Mouse (Mus musculus) T-helper 17 cell (primary cell): ENCODE measurements around the gene Ogt.

Source experiments
- in situ Hi-C, 2 experiments: fragments of 300-600 bp; cut with MboI, MseI; formaldehyde crosslinking; loops; 1 replicate in 1 of 2; 2 replicates in 1 of 2; pipeline ENCODE4 v1.15.1; 2025; ENCODE audit warnings: high pct_unique_total_duplicates in 2 of 2

Ogt gene

DNA sequence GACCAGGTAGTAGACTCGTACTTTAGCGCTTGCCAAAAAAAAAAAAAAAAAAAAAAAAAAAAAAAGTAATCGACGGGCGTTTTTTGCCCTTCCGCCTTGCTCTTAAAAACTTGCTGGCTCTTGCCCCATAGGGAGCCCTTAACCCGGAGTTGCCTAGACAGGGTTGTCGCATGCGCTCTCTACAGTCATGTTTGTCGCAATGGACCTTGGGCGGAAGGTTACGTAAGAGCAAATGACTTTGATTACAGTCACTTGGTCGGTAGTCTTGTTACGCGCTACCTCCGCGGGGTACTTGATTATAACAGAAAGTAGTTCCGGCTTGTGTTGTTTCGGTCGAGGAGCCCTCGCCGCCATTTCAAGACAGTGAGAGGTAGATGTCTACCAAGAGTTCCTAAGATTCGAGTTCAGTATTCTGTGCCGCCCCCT is at the start of gene Ogt:
TSS of gene Ogt (plus strand) at position 320 of the 426 bp plus-strand sequence.
- in situ Hi-C loops, result no loop called here

DNA sequence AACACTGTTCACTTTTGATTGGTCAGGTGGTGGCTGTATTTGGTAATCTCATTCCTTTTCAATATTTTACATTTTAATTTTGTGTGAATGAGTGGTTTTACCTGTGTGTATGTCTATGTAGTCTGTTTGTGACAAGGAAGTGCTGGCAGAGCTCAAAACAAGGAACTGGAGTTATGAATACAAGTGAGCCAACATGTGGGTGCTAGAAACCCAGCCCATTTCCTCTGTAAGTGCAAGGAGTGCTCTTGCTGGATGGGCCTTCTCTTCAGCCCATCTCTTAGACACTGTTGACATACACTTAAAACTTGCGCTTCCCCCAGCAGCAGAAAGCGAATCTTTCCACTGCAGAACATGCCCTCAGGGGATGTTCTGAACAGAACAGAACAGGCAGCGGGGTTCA is 23.7 kb upstream of the Ogt start:
- in situ Hi-C loops, result no loop called here

DNA sequence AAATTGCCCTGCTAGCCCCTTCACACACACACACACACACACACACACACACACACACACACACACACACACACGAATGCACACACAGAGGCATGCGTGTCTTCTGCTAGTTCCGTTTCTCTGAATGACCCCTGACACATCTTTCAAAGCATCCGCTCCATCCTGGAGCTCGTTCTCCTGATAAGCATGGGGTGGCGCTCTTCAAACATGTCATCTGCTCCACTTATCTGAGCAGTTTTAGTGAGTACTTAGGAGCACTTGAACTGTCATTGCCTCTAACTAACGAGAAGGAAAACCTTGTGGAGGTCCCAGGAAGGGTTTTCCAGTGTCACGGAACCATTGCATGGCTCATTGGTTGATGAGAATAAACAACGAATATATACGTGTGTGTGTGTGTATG is 22.0 kb upstream of the Ogt start:
- in situ Hi-C loops, result no loop called here

DNA sequence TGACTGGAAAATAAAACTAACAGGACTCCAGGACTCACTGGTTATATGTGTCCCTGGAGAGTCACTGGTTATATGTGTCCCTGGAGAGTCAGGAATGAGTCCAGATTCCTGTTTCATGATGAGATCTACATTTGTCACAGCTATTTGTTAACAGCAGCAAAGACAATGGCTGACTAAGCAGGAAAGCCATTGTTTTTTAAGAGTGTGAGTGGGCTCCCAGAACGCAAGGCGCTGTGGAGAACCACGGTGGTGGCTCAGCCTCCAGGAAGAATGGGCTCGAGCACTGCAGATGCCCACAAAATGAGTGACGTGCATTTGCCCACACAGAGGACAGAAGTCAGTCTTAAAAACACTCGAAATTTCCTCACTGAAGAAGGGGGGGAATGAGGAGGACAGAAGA is 19.5 kb upstream of the Ogt start:
- in situ Hi-C loops, result no loop called here

DNA sequence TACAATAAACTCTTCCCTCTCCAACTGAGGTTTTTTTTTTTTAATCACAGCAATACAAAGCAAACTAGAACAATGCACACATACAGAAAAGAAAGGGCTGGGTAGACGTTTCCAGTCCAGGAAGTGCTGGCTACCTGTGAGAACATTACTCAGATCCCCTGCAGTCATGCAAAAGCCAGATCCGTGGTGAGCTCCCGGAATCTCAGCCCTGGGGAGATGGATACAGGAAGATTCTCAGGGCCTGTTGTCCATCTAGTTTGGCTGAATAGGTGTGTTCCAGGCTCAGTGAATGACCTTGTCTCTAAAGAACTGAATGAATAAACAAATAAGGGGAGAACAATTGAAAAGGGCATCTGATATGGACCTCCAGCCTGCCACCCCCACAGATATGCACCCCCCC is 17.3 kb upstream of the Ogt start:
- in situ Hi-C loops, result no loop called here

DNA sequence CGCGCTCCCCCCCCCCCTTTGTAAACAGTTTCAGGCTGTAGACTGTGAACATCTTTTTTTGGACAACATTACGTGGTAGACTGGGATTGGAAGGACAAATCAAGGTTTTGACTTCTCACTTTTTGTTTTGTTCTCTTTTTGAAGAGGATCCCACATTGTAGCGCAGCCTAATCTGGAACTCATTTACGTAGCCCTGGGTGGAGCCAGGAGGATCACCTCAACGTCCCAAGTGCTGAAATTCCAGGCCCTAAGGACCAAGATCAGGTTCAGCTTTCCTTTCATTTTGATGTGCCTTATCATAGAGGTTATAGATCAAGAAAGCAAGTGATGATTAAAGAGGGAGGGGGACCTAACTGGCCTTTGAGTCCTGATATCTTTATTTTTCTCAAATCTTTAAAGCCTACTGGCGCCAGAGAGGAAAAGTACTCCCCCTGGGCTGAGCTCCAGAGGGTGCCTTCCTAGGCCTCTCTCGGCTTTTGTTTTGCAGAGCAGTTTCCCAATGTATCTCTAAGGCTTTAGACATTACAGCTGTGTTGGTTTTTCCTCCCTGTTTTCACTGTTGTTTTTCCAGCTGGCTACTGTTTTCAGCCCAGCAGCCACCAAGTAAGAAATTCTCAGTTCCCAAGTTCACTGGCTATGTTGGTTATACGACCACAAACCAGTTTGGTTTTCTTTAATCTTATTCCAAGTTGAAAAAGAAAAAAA is 2.9 kb upstream of the Ogt start:
- in situ Hi-C loops, result no loop called here

DNA sequence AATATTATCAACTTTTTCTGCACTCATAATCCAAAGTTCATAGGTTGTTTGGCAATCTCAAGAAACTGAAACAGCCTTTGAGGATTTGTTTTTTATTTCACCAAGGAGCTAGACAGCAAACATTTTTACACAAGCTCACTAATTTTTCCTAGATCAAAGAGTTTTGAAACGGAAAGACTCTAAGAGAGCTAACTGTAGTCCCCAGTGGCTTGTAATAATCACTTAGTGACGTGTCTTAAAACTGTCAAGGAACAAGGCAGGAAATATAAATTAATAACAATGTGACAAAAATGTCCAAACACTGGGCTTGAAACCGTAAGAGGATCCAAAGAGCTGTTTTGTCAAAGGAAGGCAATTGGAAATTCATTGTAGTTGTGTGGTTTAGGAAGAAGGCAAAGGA is 1.0 kb upstream of the Ogt start:
- in situ Hi-C loops, result no loop called here

DNA sequence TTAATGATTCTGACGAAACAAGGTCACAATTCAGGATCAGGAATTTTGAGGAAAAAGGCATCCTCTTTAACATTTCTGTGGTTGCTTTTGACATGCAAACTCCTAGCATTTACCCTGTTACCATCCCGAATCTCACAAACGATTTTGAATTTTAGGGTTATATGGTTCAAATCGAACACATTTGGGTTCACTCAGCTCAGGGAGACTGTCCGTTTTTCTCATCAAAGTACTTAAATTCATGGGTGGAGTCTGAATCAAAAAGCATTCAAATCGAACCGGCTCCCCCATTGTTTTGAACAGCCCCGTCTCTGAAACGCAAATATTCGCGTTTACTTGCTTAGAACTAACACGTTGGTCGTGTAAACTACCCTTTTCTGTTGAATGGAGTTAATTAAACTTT is 554 bp upstream of the Ogt start:
- in situ Hi-C loops, result no loop called here

DNA sequence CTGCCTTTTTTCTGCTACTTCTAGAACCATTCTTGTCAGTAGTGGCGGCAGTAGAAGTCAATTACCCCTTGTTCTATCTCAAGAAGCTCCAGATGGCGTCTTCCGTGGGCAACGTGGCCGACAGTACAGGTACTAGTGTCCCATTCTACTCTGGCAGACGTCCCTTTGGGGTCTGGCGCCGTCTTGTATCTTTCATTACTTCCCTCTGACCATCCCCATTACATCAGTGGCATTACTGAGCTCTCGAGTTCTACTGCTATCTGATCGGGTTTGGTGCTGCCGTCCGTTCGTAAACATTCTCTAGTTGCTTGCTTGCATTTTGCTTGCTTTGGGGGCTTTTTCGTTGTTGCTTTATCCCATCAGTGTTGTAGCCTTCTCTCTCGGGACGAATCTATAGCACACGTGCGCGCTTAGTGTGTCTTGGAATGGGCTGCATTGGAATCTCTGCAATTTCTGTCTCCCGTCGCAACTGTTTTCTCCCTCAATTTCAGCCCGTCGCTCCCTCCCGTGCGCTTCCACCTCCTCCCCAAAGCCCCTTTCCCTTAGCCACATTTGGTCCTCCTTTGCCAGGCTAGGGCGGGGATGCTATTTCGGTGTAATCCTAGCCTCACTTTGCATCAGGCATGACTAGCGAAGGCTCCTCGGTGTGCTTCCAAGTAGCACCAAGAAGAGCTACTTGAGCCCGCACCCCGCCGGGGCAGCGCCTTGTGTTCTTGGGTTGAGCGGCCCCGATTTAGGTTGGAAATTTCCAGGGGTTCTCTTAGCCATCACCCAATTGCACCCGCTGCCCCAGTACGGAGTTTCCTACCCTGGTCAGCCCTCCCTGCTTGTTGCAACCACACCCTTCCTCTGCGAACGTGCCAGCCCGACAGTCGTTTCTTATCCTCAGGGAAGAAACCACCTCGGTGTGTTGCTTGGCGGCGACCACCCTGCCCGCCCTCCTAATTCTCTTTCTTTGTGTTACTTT is 617 bp downstream of the Ogt start:
- in situ Hi-C loops, result no loop called here

DNA sequence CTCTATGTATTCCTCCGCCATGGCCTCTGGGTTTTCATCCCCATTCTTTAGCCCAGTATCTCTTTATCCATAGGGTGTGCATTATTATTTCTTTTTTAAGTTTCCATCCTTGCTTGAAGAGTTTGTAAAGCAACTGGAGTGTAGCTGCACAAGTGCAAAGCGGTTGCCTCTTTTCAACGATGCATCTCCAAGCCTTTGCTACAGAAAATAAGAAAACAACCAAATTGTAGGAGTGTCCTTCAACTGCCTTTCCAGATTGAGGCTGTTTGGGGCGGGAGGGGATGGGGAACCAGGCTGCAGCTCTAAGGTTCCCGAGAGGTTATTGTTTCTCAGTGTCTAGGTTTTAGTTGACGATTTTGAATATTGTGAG is 1.3 kb downstream of the Ogt start:
- in situ Hi-C loops, result no loop called here

DNA sequence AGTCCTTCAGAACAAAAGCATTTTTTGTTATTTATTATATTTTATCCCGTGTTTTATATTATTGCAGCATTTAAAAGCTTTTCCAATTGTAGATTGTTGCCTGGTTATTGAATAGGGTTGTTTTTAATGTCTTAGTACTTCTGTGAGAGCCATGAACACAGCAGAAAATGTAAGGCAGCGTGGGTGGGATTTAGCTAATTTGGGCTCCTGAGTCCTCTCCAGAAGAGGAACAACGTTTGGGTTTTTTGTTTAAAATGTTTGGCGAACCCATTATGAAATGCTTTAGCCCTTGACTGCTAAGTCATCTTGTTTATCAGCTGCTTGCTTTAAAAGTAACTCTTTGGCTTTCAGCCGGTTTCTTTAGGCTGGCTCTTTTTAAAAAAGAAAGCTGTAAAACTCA is 2.2 kb downstream of the Ogt start:
- in situ Hi-C loops, result no loop called here

DNA sequence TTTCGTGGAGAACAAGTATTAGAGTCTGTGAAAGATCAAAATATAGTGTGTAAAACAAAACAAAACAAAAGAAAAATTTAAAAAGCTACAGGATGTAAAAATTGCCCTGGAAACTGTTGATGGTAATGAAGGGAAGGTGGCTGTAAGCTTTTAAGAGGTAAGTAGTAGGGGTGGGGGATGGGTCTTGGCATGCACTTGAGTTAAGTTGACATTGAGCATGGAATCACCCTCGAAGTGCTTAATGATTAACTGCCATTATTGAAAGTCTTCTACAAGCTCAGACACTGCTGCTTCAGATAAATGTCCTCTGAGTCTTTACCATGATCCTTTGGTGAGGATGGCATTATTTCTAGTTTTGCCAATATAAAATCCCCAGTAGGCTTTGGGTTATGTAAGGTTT is 5.4 kb downstream of the Ogt start:
- in situ Hi-C loops, result no loop called here

DNA sequence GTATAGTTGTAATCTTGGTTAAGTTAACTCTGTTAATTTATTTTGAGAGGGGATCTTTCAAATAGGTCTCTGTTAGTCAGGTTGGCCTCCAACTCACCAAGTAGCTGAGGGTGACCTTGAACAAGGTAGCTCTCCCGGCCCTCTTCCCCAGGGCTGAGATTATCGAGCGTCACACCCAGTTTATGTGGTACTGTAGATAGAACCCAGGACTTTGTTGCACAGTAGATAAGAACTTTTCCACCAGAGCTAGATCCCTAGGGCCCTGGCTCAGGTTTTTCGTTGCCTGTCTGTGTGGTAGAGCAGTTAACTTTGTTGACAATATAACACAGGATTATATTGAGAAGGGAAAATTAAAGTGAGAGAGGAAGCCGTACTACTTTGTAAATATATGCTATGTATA is 6.8 kb downstream of the Ogt start:
- in situ Hi-C loops, result no loop called here

DNA sequence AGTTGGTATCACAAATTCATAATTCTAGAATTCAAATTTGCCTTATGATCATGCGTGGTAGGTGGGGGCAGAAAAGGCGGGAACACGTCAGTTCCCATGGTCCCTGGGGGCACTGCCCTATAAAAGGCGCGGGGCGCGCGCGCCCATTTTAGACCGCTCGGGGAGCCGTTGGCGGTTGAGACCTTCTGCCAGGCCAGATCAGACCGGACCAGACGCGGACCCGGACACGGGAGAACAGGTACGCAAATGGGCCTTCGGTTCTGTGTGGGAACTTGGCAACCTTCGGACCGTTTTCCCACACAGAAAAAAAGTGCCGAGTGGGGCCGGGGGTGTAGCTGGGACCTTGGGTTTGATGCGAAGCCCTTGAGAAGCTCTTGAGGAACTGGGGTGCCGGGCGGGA is 55.8 kb downstream of the Ogt start:
- in situ Hi-C loops, result loop anchor here in 1 of 2 experiments (5.0 kb wide), 1 partner anchor 67 kb away; no protein-coding TSS in a partner anchor

DNA sequence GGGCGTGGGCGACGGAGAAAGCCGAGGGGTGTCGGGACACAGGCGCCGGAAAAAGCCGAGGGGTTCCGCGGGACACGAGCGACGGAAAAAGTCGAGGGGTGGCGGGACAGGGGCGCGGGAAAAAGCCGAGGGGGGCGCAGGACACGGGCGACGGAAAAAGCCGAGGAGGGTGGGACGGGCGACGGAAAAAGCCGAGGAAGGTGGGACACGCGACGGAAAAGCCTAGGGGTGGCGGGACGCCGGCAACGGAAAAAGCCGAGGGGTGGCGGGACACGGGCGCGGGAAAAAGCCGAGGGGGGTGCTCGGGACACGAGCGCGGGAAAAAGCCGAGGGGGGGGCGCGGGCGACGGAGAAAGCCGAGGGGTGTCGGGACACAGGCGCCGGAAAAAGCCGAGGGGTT is 57.7 kb downstream of the Ogt start:
- in situ Hi-C loops, result loop anchor here in 1 of 2 experiments (5.0 kb wide), 1 partner anchor 65 kb away; no protein-coding TSS in a partner anchor

DNA sequence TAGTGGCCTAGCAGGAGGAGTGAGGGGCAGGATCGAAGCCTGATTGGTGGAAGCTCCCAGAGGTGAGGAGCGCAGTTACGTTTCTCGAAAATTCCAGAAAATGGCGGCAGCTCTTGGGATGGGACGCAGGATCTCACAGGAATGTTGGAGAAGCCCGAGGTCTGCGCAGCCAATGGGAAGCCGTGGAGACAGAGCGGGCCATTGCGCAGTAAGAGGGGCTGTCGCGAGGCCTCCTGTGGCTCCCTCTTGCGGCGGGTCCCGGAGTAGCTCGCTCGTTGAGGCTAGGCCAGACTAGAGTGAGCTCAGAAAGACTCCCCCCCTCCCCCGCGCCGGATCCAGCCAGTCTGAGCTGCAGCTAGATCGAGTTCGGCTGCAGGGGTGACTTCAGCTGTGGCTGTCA is 58.4 kb downstream of the Ogt start:
- in situ Hi-C loops, result loop anchor here in 1 of 2 experiments (5.0 kb wide), 1 partner anchor 64 kb away; no protein-coding TSS in a partner anchor

DNA sequence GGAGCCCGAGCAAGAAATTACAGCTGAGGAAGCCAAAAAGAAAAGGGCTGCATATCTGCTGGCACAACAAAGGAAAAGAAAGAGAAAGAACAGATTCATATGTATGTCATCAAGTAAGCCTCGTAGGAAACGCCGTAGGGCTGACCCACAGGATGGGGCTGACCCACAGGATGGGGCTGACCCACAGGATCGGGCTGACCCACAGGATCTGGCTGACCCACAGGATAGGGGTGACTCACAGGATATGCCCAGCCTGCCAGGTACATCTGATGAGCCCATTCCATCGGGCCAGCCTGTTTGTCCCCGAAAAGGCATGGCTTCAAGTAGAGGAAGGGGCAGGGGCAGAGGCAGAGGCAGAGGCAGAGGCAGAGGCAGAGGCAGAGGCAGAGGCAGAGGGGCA is 65.3 kb downstream of the Ogt start:
- in situ Hi-C loops, result no loop called here

DNA sequence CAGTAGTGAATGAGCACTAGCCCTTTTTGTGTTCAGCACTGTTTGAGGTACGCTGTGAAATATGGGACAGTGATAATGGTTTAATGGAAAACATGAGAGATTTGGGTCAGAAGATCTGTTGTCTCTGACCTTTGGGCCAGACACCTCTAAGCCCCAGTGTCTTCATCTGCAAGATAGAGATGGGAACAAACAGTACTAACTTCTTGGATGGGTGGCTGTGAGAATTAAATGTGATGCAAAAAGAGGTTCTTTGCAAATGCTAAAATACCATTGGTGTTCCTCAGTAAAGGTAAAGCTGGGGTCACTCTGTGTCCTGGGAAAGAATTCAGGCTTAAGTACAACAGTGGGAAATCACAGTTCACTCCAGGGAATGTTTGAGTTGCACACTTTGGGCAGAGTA is 80.5 kb downstream of the Ogt start:
- in situ Hi-C loops, result no loop called here

DNA sequence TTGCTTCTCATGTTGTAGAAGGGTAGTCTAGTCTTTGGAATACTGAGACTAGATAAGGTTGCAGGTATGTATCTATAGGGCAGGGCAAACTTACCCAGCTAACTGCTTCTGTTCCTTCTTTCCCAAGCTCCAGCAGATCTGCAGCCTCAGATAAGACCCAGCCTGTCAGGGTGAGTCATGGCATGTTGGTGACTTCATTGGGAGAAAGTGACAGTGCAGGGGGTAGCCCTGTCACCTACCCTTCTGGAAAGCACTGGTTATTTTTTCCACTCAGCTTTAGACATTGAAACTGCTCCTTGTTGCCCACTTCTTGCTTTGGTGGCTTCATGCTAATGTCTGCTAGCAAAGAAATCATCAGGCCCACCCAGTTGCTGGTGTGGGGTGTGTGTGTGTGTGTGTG is 90.2 kb downstream of the Ogt start:
- in situ Hi-C loops, result no loop called here

DNA sequence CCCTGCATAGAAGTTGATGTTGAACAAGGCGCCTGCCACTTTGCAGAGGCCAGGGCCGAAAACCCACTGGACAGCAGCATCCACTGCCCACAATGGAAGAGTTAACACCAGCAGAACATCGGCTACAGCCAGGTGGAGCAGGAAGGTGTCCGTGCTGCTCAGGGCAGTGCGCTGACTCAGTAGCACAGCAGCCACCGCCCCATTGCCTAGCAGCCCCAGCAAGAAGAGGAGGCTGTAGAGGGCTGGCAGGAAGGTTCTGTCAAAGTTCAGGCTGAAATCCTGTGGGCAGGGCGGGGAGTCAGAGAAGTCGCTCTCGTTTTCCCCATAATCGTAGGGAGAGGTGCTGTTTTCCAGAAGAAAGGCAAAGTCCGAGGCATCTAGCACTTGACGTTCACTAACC is 92.8 kb downstream of the Ogt start:
- in situ Hi-C loops, result no loop called here

DNA sequence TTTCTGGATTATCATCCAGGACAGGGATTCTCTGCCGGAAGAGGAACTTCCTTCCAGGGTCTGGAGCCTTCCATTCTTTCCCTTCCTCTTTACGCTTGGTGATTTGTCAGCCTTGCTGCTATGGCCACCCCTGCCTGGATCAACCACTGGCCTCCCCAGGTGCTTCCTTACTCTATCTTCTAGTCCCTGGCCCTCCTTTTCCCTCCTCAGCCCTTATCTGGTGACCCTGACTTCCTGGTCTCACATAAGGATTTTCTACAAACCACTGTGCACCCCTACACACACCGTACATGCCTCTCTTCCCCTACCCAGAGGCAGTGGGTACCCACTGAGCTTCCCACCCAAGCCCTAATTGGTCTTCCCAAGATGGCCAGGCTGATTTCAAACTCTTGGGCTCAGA is 93.4 kb downstream of the Ogt start:
- in situ Hi-C loops, result no loop called here

DNA sequence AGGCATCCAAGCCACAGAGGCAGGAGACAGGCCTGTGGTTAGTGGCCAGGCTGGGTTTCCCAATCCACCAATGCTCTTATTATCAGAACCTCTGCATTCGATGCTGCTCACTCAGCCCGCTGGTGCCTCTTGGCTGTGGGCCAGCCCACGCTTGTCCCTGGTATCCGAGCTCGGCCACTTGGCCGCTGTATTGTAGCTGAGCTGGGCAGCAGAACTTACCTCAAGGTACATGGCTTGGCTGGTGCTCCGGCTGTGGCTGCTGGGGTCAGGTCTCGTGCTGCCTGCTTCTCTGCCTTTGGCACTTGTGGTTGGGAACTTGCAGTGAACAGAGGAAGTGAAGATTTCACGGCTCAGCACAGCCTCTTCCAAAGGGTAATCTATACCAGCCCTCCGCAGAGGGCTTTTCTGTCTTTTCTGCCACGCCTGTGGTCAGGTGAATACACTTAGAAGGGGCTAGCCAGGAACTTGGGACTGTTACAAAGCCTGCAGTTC is 94.0 kb downstream of the Ogt start, which contains the start of gene Cxcr3:
TSS of gene Cxcr3 (minus strand) at position 442 of the 492 bp plus-strand sequence.
- in situ Hi-C loops, result no loop called here
